Mouse (Mus musculus) 3134 (cell line): ENCODE results near the gene Syngap1.
"Not testable (repeated sequence)": the region's sequence is repeated elsewhere in the genome, so short reads cannot be mapped to it uniquely, and the experiment has no call there.

Experiments used
- DNase-seq: peaks from one replicate; pipeline ENCODE4 v3.0.0-alpha.2; 2011; ENCODE audit warnings: low spot score; ENCODE audit not compliant: insufficient read length; ENCODE audit errors: extremely low read depth

Syngap1 gene

GRCm38 (mm10) chr17:26941031-26941789, at the start of gene Syngap1:
Syngap1 (plus strand) TSS chr17:26941253.
- DNase-seq: no peak

- DNase-seq: peak; percentile 25
Observed at GRCm38 (mm10) chr17:26892635-26893375, 48.2 kb upstream of the Syngap1 start.

- DNase-seq: no peak
Observed at GRCm38 (mm10) chr17:26893492-26893891, 47.6 kb upstream of the Syngap1 start.

GRCm38 (mm10) chr17:26894342-26894741, 46.7 kb upstream of the Syngap1 start:
- no peak for DNase-seq

- peak; percentile 34 for DNase-seq
Observed at GRCm38 (mm10) chr17:26895578-26895977, 45.5 kb upstream of the Syngap1 start.

- DNase-seq: no peak
Observed at GRCm38 (mm10) chr17:26900916-26901315, 40.1 kb upstream of the Syngap1 start.

- no peak for DNase-seq
Observed at GRCm38 (mm10) chr17:26904320-26904719, 36.7 kb upstream of the Syngap1 start.

GRCm38 (mm10) chr17:26907506-26907905, 33.5 kb upstream of the Syngap1 start:
- DNase-seq: not testable (repeated sequence)

GRCm38 (mm10) chr17:26915248-26915647, 25.8 kb upstream of the Syngap1 start:
- no peak for DNase-seq

- DNase-seq: peak; percentile 100
Observed at GRCm38 (mm10) chr17:26916711-26917482, 24.2 kb upstream of the Syngap1 start, which contains the start of gene Kifc5b. Kifc5b (plus strand) TSS chr17:26917091.

GRCm38 (mm10) chr17:26917560-26917959, 23.5 kb upstream of the Syngap1 start:
- not testable (repeated sequence) for DNase-seq

- DNase-seq: no peak
Observed at GRCm38 (mm10) chr17:26918343-26918742, 22.7 kb upstream of the Syngap1 start.

- DNase-seq: not testable (repeated sequence)
Observed at GRCm38 (mm10) chr17:26919516-26919915, 21.5 kb upstream of the Syngap1 start.

- not testable (repeated sequence) for DNase-seq
Observed at GRCm38 (mm10) chr17:26922368-26922767, 18.7 kb upstream of the Syngap1 start.

GRCm38 (mm10) chr17:26925414-26925813, 15.6 kb upstream of the Syngap1 start:
- DNase-seq: not testable (repeated sequence)

- DNase-seq: not testable (repeated sequence)
Observed at GRCm38 (mm10) chr17:26931795-26932194, 9.3 kb upstream of the Syngap1 start.

GRCm38 (mm10) chr17:26932839-26933398, 8.1 kb upstream of the Syngap1 start, which contains the start of gene Phf1:
Phf1 (plus strand) TSS chr17:26933052.
- peak; percentile 96 for DNase-seq

- DNase-seq: no peak
Observed at GRCm38 (mm10) chr17:26933419-26933818, 7.6 kb upstream of the Syngap1 start.

- DNase-seq: no peak
Observed at GRCm38 (mm10) chr17:26933885-26934827, 6.9 kb upstream of the Syngap1 start.
